Mouse (Mus musculus): Measurements from ENCODE around the gene Sf3a3. TPM values are rescaled to one million over a fixed set of nuclear protein-coding genes. Genes with fewer than 3 reads are reported as not detected.
"Not testable (repeated sequence)": the region's sequence is repeated elsewhere in the genome, so short reads cannot be mapped to it uniquely, and the experiment has no call there.

Gene Sf3a3
- polyA plus RNA-seq, 1 experiment: 33.9 TPM

DNA sequence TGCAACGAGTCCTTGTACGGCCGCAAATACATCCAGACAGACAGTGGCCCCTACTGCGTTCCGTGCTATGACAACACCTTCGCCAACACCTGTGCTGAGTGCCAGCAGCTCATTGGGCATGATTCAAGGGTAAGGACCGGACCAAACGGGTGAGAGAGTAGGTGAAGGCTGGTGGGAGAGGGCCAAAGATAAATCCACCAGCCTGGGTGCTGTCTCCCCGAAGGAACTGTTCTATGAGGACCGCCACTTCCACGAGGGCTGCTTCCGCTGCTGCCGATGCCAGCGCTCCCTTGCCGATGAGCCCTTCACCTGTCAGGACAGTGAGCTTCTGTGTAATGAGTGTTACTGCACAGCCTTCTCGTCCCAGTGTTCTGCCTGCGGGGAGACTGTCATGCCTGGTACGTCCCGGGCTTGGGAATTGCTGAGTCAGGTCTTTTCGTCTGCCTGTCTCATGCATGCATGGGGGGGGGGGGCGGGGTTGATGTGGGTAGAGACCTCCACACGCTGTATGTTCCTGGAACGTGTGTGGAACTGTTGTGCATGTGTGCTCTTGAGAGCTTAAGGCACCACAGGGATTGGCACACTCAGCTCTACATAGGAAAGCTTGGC is 8.8 kb upstream of the Sf3a3 start:
- Histone ChIP-seq H3K4me1 (ENCODE audit: control insufficient read depth, insufficient read depth, low read length) (no peaks in the 10 kb centered on the region), H3K27ac (ENCODE audit: insufficient read depth, low read length) (no peak overlapping the region), H3K4me3 (ENCODE audit: insufficient read depth, low read length) (no peak overlapping the region)
- TF ChIP-seq CTCF (IDR thresholded peaks at IDR 0.05; ENCODE audit: extremely low read depth, insufficient read depth, low read length): no peak
- TF ChIP-seq POLR2A (IDR thresholded peaks at IDR 0.05; ENCODE audit: extremely low read depth, insufficient read depth, low read length): no peak

DNA sequence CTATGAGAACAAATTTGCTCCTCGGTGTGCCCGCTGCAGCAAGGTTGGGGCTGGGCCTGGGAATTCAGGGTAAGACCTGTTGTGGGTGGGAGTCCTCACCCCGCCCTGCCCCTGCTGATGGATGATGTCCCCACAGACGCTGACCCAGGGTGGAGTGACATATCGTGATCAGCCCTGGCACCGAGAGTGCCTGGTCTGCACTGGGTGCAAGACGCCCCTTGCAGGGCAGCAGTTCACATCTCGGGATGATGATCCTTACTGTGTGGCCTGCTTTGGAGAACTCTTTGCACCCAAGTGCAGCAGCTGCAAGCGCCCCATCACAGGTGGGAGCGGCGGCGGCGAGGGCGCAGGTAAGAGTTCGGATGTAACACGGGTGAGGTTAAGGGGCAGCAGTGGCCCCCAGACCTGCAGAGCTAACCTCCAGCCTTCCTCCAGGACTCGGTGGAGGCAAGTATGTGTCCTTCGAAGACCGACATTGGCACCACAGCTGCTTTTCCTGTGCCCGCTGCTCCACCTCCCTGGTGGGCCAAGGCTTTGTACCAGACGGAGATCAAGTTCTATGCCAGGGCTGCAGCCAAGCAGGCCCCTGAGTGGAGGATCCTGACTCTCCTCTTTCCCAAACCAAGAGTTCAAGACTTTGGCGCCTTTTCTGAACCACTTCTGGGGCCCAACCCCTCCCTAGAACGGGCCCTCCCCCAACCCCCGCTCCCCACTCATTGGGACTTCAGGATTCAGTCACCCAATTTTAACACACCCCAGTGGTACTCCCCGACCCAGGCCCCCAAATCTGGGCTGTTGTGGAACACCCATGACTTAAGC is 7.0 kb upstream of the Sf3a3 start:
- not testable (repeated sequence) for H3K4me1 ChIP-seq (ENCODE audit: control insufficient read depth, insufficient read depth, low read length); H3K27ac ChIP-seq (ENCODE audit: insufficient read depth, low read length); H3K4me3 ChIP-seq (ENCODE audit: insufficient read depth, low read length)

DNA sequence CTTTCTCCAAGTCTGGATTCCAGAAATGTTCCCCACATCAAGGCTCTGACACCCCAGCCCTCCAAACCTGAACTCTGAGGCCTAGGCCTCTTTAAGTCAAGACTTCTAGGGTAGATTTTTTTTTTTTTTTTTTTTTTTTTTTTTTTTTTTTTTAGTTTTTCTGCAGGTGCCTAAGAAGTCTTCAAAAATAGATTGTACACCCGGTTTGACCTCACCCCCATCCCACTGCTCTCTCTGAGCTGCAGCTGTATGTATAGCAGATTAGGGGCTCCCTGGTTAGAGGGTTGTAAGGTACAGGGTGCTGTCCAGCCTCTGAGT is 6.4 kb upstream of the Sf3a3 start:
- not testable (repeated sequence) for H3K4me1 ChIP-seq (ENCODE audit: control insufficient read depth, insufficient read depth, low read length); H3K27ac ChIP-seq (ENCODE audit: insufficient read depth, low read length)
- peak overlapping the region; percentile 19; the same call in 1 of the 2 replicates for H3K4me3 ChIP-seq (ENCODE audit: insufficient read depth, low read length)

DNA sequence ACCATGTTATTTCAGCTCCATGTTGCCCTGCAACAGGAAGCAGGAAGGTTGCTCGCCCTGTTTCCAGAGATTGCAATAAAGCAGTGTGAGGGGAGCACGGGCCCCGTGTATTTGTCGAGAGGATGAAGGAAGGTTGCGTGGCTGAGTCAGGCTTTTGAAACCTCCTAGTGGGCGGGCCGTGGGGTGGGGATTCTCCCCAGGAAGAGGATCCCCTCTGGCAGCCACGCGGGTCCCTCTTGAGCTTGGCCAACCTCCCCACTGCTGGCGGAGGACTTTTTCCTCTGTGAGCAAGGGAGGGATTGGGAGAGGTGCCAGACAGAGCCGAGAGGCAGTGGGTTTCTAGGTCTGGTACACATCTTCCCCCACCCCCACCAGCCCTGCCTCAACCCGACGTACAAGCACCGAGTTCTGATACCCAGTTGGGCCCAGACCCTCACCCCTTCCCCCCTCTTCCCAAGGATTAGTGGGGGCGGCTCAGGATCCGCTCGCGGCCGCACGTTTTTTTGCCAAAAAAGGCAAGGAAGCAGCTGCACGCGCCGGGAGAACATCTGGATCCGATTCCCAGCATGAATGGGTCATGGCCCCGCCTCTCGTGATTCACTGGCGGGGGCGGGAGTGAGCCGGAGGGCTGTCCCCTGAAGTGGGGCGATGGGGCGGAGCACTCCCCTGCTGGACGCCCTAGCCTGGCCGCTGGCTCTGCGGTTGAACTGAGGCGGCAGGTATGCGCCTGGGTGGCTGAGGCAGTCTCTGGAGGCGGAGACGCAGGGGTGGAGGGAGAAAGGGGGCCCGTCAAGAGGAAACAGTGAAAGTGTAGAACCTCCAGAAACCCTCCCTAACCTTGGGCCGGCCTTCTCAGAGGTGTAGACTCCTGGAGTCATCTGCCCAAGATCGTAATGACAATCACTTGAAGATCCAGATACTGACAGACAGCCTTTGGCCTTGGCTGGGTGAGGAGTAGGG is 5.8 kb upstream of the Sf3a3 start:
- TF ChIP-seq CTCF (IDR thresholded peaks at IDR 0.05; ENCODE audit: extremely low read depth, insufficient read depth, low read length) (no peak), POLR2A (IDR thresholded peaks at IDR 0.05; ENCODE audit: extremely low read depth, insufficient read depth, low read length) (0 out of 2 replicates have a peak, but pooled peaks have one; percentile 25)
- Histone ChIP-seq H3K4me1 (ENCODE audit: control insufficient read depth, insufficient read depth, low read length) (no peaks in the 10 kb centered on the region), H3K27ac (ENCODE audit: insufficient read depth, low read length) (no peak overlapping the region), H3K4me3 (ENCODE audit: insufficient read depth, low read length) (peak overlapping the region; percentile 19)

DNA sequence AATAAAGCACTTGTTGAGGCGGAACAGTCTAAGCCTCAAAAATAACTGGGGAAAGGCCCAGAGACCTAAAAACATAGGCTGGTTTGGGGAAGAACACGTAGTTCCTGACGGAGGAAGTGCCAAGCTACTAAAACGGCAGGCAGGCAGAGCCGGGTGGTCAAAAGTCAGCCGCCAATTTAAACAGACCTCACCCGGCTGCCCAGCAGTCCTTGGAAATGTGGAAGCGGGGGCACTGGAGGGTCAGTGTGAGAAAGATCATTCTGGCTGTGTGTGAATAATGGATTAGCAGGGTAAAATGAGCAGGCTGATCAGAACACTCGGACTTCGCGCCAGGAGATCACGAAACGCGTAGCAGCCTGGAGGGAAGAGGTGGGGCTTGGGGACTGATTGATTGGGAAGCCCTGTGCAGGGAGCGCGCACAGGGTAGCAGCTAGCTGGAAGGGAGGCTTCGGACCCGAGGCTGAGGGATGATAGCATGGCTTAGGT is 4.6 kb upstream of the Sf3a3 start:
- Histone ChIP-seq H3K4me1 (ENCODE audit: control insufficient read depth, insufficient read depth, low read length) (no peaks in the 10 kb centered on the region), H3K4me3 (ENCODE audit: insufficient read depth, low read length) (no peak overlapping the region), H3K27ac (ENCODE audit: insufficient read depth, low read length) (no peak overlapping the region)
- no peak for TF ChIP-seq POLR2A (IDR thresholded peaks at IDR 0.05; ENCODE audit: extremely low read depth, insufficient read depth, low read length)
- no peak for TF ChIP-seq CTCF (IDR thresholded peaks at IDR 0.05; ENCODE audit: extremely low read depth, insufficient read depth, low read length)

DNA sequence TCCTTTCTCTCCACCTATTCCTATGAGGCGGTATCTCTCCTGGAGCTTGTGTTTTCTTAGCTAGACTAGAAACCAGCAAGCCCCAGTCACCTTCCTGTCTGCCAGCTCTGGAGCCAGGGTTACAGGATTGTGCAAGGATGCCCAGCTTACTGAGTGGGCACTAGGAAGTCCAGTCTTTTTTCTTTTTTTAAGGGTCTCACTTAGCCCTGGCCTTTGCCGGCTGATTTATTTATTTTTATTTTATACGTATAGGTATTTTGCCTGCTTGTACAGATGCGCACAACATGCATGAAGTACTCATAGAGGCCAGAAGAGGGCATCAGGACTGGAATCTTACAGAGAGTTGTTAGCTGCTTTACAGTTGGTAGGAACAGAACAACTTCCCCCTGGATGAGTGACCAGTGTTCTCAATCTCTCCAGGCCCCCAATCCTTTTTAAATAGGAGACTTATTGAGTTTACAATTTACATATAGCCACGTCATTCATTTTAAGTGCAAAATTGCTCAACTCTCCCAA is 3.7 kb upstream of the Sf3a3 start:
- H3K4me3 ChIP-seq (ENCODE audit: insufficient read depth, low read length): no peak overlapping the region
- TF ChIP-seq POLR2A (IDR thresholded peaks at IDR 0.05; ENCODE audit: extremely low read depth, insufficient read depth, low read length): no peak
- peak; percentile 49; the same call in 1 of the 2 replicates for TF ChIP-seq CTCF (IDR thresholded peaks at IDR 0.05; ENCODE audit: extremely low read depth, insufficient read depth, low read length)
- peaks cover 3% of the 10 kb centered on the region; the same call in 1 of the 2 replicates for H3K4me1 ChIP-seq (ENCODE audit: control insufficient read depth, insufficient read depth, low read length)
- H3K27ac ChIP-seq (ENCODE audit: insufficient read depth, low read length): no peak overlapping the region

DNA sequence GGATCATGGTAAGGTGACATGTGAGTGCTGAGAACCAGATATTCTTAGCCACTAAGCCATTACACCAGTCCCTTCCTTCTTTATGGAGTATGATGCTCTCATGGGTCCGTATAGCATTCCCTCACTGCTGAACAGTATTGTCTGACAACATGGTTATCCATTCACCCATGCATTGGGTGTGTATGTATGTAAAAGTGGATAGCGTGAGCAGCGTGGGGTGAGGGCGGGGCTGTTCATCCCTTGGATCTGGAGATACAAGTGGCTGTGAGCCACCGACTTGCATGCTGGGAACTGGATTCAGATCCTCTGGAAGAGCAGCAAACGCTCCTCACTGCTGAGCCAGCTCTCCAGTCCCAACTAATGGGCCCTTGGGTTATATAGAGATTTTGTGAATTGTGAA is 2.0 kb upstream of the Sf3a3 start:
- TF ChIP-seq CTCF (IDR thresholded peaks at IDR 0.05; ENCODE audit: extremely low read depth, insufficient read depth, low read length) (no peak), POLR2A (IDR thresholded peaks at IDR 0.05; ENCODE audit: extremely low read depth, insufficient read depth, low read length) (no peak)
- H3K4me1 ChIP-seq (ENCODE audit: control insufficient read depth, insufficient read depth, low read length): peaks cover 3% of the 10 kb centered on the region; the same call in 1 of the 2 replicates
- H3K4me3 ChIP-seq (ENCODE audit: insufficient read depth, low read length): no peak overlapping the region
- no peak overlapping the region for H3K27ac ChIP-seq (ENCODE audit: insufficient read depth, low read length)

DNA sequence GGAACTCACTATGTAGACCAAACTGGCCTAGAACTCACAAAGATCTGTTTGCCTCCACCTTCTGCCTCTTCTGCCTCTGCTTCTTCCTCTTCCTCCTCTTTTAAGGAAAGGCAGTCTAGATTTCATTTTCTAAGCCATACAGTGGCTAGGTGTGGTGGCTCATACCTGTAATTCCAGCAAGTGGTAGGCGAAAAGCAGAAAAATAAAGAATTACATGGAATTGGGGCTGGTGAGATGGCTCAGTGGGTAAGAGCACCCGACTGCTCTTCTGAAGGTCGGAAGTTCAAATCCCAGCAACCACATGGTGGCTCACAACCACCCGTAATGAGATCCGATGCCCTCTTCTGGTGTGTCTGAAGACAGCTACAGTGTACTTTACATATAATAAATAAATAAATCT is 726 bp upstream of the Sf3a3 start:
- not testable (repeated sequence) for H3K27ac ChIP-seq (ENCODE audit: insufficient read depth, low read length); H3K4me3 ChIP-seq (ENCODE audit: insufficient read depth, low read length)

DNA sequence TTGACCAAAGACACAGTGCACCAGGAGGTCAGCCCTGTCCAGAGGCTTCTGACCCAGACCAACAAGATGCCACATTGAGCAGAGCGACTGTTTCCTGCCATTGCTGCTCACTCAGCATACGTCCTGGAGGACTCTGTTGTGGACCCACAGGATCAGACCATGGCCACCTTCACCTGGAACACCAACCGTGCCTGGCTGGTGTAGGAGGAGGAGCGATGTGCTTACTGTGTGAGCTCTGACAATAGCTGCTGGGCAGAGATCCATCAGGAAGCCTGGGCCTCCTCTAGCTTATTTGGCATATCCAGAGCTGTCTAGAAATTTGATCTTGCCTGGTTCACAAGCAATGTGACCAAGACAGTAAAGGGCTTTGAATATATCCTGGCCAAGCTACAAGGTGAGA is 4.5 kb downstream of the Sf3a3 start:
- no peak for TF ChIP-seq POLR2A (IDR thresholded peaks at IDR 0.05; ENCODE audit: extremely low read depth, insufficient read depth, low read length)
- TF ChIP-seq CTCF (IDR thresholded peaks at IDR 0.05; ENCODE audit: extremely low read depth, insufficient read depth, low read length): no peak
- H3K4me1 ChIP-seq (ENCODE audit: control insufficient read depth, insufficient read depth, low read length): peaks cover 3% of the 10 kb centered on the region; the same call in 1 of the 2 replicates
- no peak overlapping the region for H3K27ac ChIP-seq (ENCODE audit: insufficient read depth, low read length)
- H3K4me3 ChIP-seq (ENCODE audit: insufficient read depth, low read length): no peak overlapping the region

More for the DNA sequence above, 726 bp upstream of the Sf3a3 start:
- not testable (repeated sequence) for H3K4me1 ChIP-seq (ENCODE audit: control insufficient read depth, insufficient read depth, low read length)
